Mouse (Mus musculus): ENCODE measurements around the gene Actg2.

DNA sequence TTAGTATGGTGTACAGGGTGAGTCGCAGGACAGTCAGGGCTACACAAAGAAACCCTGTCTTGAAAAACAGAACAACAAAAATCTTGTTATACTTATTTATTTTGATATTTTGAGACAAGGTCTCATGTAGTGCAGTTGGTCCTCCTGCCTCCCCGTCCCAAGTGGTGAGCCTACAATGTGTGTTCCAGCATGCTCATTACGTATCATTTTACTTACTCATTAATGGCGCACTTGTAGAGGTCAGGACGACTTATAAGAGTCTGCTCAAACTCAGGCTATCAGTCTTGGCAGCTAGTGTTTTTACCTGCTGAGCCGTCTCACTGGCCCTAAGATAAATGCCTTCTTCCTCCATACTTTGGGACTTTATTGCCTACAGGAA, 28.9 kb downstream of the Actg2 start:
- no peak for TF ChIP-seq CTCF (IDR thresholded peaks at IDR 0.05; ENCODE audit: borderline replicate concordance, insufficient read depth, low read depth, low read length)
- TF ChIP-seq POLR2A (IDR thresholded peaks at IDR 0.05; ENCODE audit: borderline replicate concordance, insufficient read depth, low read length), result no peak
